Mouse (Mus musculus) kidney, postnatal 0 days (tissue): Measurements from ENCODE around the gene Gapvd1. TPM values are rescaled to one million over a fixed set of nuclear protein-coding genes. Genes with fewer than 3 reads are reported as not detected.

ENCODE experiments used
- ATAC-seq: fragments of 200-750 bp; cut with Nextera tagmentation; replicated peaks from 2 replicates; pipeline ENCODE4 v1.8.0; 2017; ENCODE audit warnings: low read depth, moderate number of reproducible peaks, moderate TSS enrichment, moderate library complexity; ENCODE audit not compliant: low FRiP score
- DNase-seq: peaks from one replicate; pipeline ENCODE4 v3.0.0-alpha.2; 2016; ENCODE audit warnings: low spot score
- H3K27ac ChIP-seq: fragments of 300-500 bp; sonication (generic); 2 replicates; pipeline ENCODE4 v1.5.1; 2014; ENCODE audit warnings: mild to moderate bottlenecking
- H3K27me3 ChIP-seq: fragments of 300-500 bp; sonication (generic); 2 replicates; pipeline ENCODE4 v1.6.1; 2014; ENCODE audit warnings: low read length, mixed read lengths; ENCODE audit not compliant: insufficient read depth
- H3K36me3 ChIP-seq: fragments of 300-500 bp; sonication (generic); 2 replicates; pipeline ENCODE4 v1.6.1; 2014; ENCODE audit warnings: low read length, mixed read lengths; ENCODE audit not compliant: insufficient read depth
- H3K4me1 ChIP-seq: fragments of 300-500 bp; sonication (generic); replicated peaks from 2 replicates; pipeline ENCODE4 v1.6.1; 2014; ENCODE audit warnings: antibody characterized with exemption, low read length, mixed read lengths; ENCODE audit not compliant: insufficient read depth
- H3K4me2 ChIP-seq: fragments of 300-500 bp; sonication (generic); 2 replicates; pipeline ENCODE4 v1.6.1; 2014; ENCODE audit warnings: mild to moderate bottlenecking, low read length, moderate library complexity, mixed read lengths
- H3K4me3 ChIP-seq: fragments of 300-500 bp; sonication (generic); replicated peaks from 2 replicates; pipeline ENCODE4 v1.5.1; 2014; ENCODE audit warnings: low read depth, low read length
- H3K9ac ChIP-seq: fragments of 300-500 bp; sonication (generic); 2 replicates; pipeline ENCODE4 v1.6.1; 2014; ENCODE audit warnings: low read depth, low read length
- H3K9me3 ChIP-seq: fragments of 300-500 bp; sonication (generic); replicated peaks from 2 replicates; pipeline ENCODE4 v1.6.1; 2016; ENCODE audit warnings: low read length, inconsistent platforms, mixed read lengths
- CTCF ChIP-seq: IDR thresholded peaks from 2 replicates; pipeline ENCODE4 v1.5.1; 2016; ENCODE audit warnings: antibody characterized with exemption, low read depth, mild to moderate bottlenecking, moderate library complexity
- WGBS: fragments of 180-500 bp; shearing (Covaris S2); extraction: QIAGEN DNeasy Blood & Tissue Kit; methylation state at CpG from one replicate; pipeline ENCODE4 v1.1.7; 2014; 5-methylcytosine and 5-hydroxymethylcytosine counted together
- polyA plus RNA-seq: library from polyadenylated mRNA; unstranded; fragments of >200 nt; fragmentation: Nextera tagmentation; extraction: Ambion mirVana; gene quantifications from 2 replicates; pipeline ENCODE4 v1.2.1, GENCODE M21; 2015

The Gapvd1 gene
- polyA plus RNA-seq, 1 experiment from 2014 or later = 56.6 TPM

- H3K36me3 ChIP-seq = no peaks in the 10 kb centered on the region
- TF ChIP-seq CTCF = no peak
- H3K27ac ChIP-seq = no peak overlapping the region
- no peaks in the 10 kb centered on the region for H3K4me1 ChIP-seq
- no peaks in the 10 kb centered on the region for H3K9me3 ChIP-seq
- H3K4me2 ChIP-seq = no peak overlapping the region
- H3K27me3 ChIP-seq = no peaks in the 10 kb centered on the region
- 92% methylated on average over 8 of the region's 8 CpGs for WGBS
- H3K4me3 ChIP-seq = no peak overlapping the region
- no peak for DNase-seq
- ATAC-seq = no peak
- H3K9ac ChIP-seq = no peak overlapping the region
These were observed 10.6 kb downstream of the Gapvd1 start for GRCm38 (mm10) chr2:34744476-34744875.

- H3K4me3 ChIP-seq = no peak overlapping the region
- H3K4me2 ChIP-seq = no peak overlapping the region
- no peaks in the 10 kb centered on the region for H3K4me1 ChIP-seq
- no peaks in the 10 kb centered on the region for H3K36me3 ChIP-seq
- DNase-seq (no peak), ATAC-seq (no peak)
- no peak overlapping the region for H3K9ac ChIP-seq
- no peak for TF ChIP-seq CTCF
- H3K27me3 ChIP-seq = no peaks in the 10 kb centered on the region
- H3K27ac ChIP-seq = no peak overlapping the region
- H3K9me3 ChIP-seq = no peaks in the 10 kb centered on the region
- WGBS = 88% methylated on average over 8 of the region's 8 CpGs
These were observed 12.4 kb downstream of the Gapvd1 start for GRCm38 (mm10) chr2:34742675-34743074.

DNA sequence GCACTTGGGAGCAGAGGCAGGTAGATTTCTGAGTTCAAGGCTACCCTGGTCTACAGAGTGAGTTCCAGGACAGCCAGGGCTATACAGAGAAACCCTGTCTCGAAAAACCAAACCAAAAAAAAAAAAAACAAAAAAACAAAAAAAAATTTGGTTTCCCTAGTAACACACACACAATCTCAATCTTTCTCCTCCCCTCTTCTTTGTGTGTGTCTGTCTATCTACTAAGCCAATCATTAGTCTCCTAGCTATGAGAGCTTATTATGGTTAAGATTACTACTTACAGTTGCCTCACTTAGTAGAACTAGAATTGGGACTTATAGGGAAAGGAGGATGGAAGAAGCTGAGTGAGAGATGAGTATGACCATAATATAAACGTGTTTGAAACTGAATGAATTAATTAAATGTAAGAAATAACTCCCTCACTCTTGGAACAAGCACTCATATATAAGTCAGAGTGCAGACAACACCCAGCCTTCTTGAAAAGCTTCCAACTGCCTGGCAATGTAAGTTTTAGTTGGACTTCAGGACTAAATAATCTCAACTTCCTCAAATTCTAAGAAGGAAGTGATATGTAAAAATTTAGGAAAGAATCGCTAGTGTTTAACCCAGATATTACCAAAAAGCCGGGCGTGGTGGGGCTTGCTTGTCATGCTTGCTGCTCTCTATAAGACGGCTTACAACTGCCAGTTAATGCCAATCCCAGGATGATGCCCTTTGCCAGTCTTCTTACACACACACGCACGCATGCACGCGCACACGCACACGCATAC, 13.5 kb downstream of the Gapvd1 start:
- Histone ChIP-seq H3K9ac (no peak overlapping the region), H3K27ac (no peak overlapping the region), H3K4me1 (no peaks in the 10 kb centered on the region), H3K9me3 (no peaks in the 10 kb centered on the region), H3K27me3 (no peaks in the 10 kb centered on the region), H3K4me2 (no peak overlapping the region), H3K4me3 (no peak overlapping the region), H3K36me3 (no peaks in the 10 kb centered on the region)
- TF ChIP-seq CTCF = no peak
- no peak for ATAC-seq
- no peak for DNase-seq
- WGBS = 94% methylated on average over 12 of the region's 12 CpGs

DNA sequence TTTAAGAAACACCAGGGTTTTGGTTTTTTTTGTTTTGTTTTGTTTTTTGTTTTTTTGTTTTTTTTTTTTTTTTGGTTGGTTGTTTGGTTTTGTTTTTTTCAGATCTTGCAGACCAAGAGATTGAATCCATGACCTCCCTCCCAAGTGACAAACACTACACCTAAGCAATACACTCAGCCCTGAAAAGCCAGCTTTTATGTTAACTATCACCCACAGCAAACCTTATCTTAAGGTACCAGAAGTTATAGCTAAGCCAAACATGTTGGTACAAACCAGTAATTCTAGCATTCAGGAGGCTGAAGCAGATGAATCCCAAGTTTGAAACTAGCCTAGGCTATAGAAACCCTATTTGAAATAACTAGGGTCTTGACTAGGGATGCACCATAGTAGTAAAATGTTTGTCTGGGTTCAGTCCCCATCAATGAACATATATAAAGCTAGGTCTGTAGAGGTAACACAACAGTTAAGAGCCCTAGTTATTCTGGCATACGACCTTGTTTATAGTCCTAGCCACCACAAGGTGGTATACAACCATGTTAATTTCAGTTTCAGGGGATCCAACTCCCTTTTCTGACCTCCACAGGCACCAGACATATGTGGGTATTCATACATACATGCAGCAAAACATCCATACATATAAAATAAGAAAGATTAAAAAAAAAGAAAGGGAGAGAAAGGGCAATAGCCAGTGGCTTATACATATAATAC, 15.2 kb downstream of the Gapvd1 start:
- Histone ChIP-seq H3K36me3 (no peaks in the 10 kb centered on the region), H3K27me3 (no peaks in the 10 kb centered on the region), H3K4me1 (no peaks in the 10 kb centered on the region), H3K9me3 (no peaks in the 10 kb centered on the region), H3K4me2 (no peak overlapping the region), H3K27ac (no peak overlapping the region), H3K4me3 (no peak overlapping the region), H3K9ac (no peak overlapping the region)
- ATAC-seq (no peak), DNase-seq (no peak)
- 63% methylated on average over 1 of the region's 1 CpGs for WGBS
- TF ChIP-seq CTCF = no peak

GRCm38 (mm10) chr2:34737911-34738310, 17.1 kb downstream of the Gapvd1 start:
- no peak overlapping the region for H3K9ac ChIP-seq
- no peak for DNase-seq
- H3K27me3 ChIP-seq = no peaks in the 10 kb centered on the region
- H3K4me1 ChIP-seq = no peaks in the 10 kb centered on the region
- H3K27ac ChIP-seq = no peak overlapping the region
- no peak overlapping the region for H3K4me3 ChIP-seq
- ATAC-seq = no peak
- H3K36me3 ChIP-seq = no peaks in the 10 kb centered on the region
- WGBS = 57% methylated on average over 1 of the region's 1 CpGs
- no peaks in the 10 kb centered on the region for H3K9me3 ChIP-seq
- H3K4me2 ChIP-seq = no peak overlapping the region
- no peak for TF ChIP-seq CTCF

GRCm38 (mm10) chr2:34736626-34737025, 18.4 kb downstream of the Gapvd1 start:
- H3K9me3 ChIP-seq = no peaks in the 10 kb centered on the region
- ATAC-seq (no peak), DNase-seq (no peak)
- no peak for TF ChIP-seq CTCF
- no peak overlapping the region for H3K4me3 ChIP-seq
- no peak overlapping the region for H3K27ac ChIP-seq
- H3K27me3 ChIP-seq = no peaks in the 10 kb centered on the region
- H3K4me1 ChIP-seq = no peaks in the 10 kb centered on the region
- no peaks in the 10 kb centered on the region for H3K36me3 ChIP-seq
- 92% methylated on average over 1 of the region's 1 CpGs for WGBS
- no peak overlapping the region for H3K4me2 ChIP-seq
- H3K9ac ChIP-seq = no peak overlapping the region
